Mouse (Mus musculus) CD4-positive, CD25-positive, alpha-beta regulatory T cell, adult 4 months (primary cell): Measurements from ENCODE around the gene Ccin. TPM values are rescaled to one million over a fixed set of nuclear protein-coding genes. Genes with fewer than 3 reads are reported as not detected.

Source experiments
- ATAC-seq: one replicate; pipeline ENCODE4 v1.8.0; 2017
- polyA plus RNA-seq, 2 experiments: library from polyadenylated mRNA; unstranded; fragments of 100-300 nt; shearing (Covaris generic); gene quantifications; one replicate each; pipeline ENCODE4 v1.2.1; 2017

Ccin gene
- not detected for polyA plus RNA-seq

GRCm38 (mm10) chr4:43983181-43983580, at the start of gene Ccin:
Gene Ccin, plus strand, starts transcription at chr4:43983483.
- no peak for ATAC-seq

GRCm38 (mm10) chr4:43936186-43936585, 47.1 kb upstream of the Ccin start:
- ATAC-seq: peak; percentile 33

- peak; percentile 84 for ATAC-seq
Observed at GRCm38 (mm10) chr4:43936749-43937674, 46.3 kb upstream of the Ccin start.

GRCm38 (mm10) chr4:43941315-43941714, 42.0 kb upstream of the Ccin start:
- no peak for ATAC-seq

GRCm38 (mm10) chr4:43942421-43942820, 40.9 kb upstream of the Ccin start:
- ATAC-seq: no peak

GRCm38 (mm10) chr4:43947571-43947970, 35.7 kb upstream of the Ccin start:
- no peak for ATAC-seq

GRCm38 (mm10) chr4:43957292-43957845, 25.9 kb upstream of the Ccin start, which contains the start of gene Glipr2:
Gene Glipr2, plus strand, starts transcription at chr4:43957401.
- peak; percentile 77 for ATAC-seq

- ATAC-seq: peak; percentile 24
Observed at GRCm38 (mm10) chr4:43957846-43958461, 25.3 kb upstream of the Ccin start.

- peak; percentile 18 for ATAC-seq
Observed at GRCm38 (mm10) chr4:43959523-43960179, 23.6 kb upstream of the Ccin start.

GRCm38 (mm10) chr4:43960207-43960606, 23.1 kb upstream of the Ccin start:
- ATAC-seq: peak; percentile 48

GRCm38 (mm10) chr4:43964326-43964833, 18.9 kb upstream of the Ccin start:
- peak; percentile 36 for ATAC-seq

GRCm38 (mm10) chr4:43964951-43965684, 18.2 kb upstream of the Ccin start:
- no peak for ATAC-seq

GRCm38 (mm10) chr4:43965856-43966535, 17.3 kb upstream of the Ccin start:
- peak; percentile 33 for ATAC-seq

GRCm38 (mm10) chr4:43968650-43969049, 14.6 kb upstream of the Ccin start:
- no peak for ATAC-seq

GRCm38 (mm10) chr4:43969373-43969772, 13.9 kb upstream of the Ccin start:
- ATAC-seq: no peak

GRCm38 (mm10) chr4:43970393-43971330, 12.6 kb upstream of the Ccin start:
- ATAC-seq: peak; percentile 33

GRCm38 (mm10) chr4:43971541-43972136, 11.6 kb upstream of the Ccin start:
- no peak for ATAC-seq

- peak; percentile 85 for ATAC-seq
Observed at GRCm38 (mm10) chr4:43972137-43972591, 11.1 kb upstream of the Ccin start.

- ATAC-seq: peak; percentile 56
Observed at GRCm38 (mm10) chr4:43973526-43973981, 9.7 kb upstream of the Ccin start.
